Comparison of ENCODE assay signal across 5 mouse cellular contexts in genomic region chr10:26984082-26984481, GRCm38 (mm10).
DNase-seq lines count a peak whose midpoint lies in the region; ATAC-seq and TF ChIP-seq lines count a peak whose summit lies in the region.
"Not testable (repeated sequence)": the region's sequence is repeated elsewhere in the genome, so short reads cannot be mapped to it uniquely, and the experiment has no call there.

No protein-coding gene starts in this region.

- peaks cover 17% of the 10 kb centered on the region for H3K4me1 ChIP-seq in limb, embryonic 10.5 days
- peaks cover 17% of the 10 kb centered on the region for H3K4me1 ChIP-seq in limb, embryonic 12.5 days (replicated peaks)
- H3K4me1 ChIP-seq in limb, embryonic 14.5 days (ENCODE audit: control insufficient read depth, insufficient read depth, low read length) = peaks cover 15% of the 10 kb centered on the region; the same call in 1 of the 2 replicates
- H3K4me1 ChIP-seq in lung, embryonic 14.5 days (ENCODE audit: insufficient read depth) = not testable (repeated sequence)

- ATAC-seq in limb, embryonic 12.5 days (ENCODE audit: insufficient number of reproducible peaks, insufficient read depth, low FRiP score, low TSS enrichment, low read depth) = peak; percentile 47; the same call in 1 of the 2 replicates
- ATAC-seq in limb, embryonic 14.5 days (ENCODE audit: low FRiP score, low read depth) = peak; percentile 18; the same call in 1 of the 2 replicates
- not testable (repeated sequence) for ATAC-seq in lung, embryonic 14.5 days (ENCODE audit: insufficient read depth)

- not testable (repeated sequence) for H3K27me3 ChIP-seq in limb, embryonic 10.5 days (ENCODE audit: low read depth, poor library complexity, severe bottlenecking); limb, embryonic 12.5 days; limb, embryonic 14.5 days (ENCODE audit: control insufficient read depth, insufficient read depth, low read length); lung, embryonic 14.5 days (ENCODE audit: insufficient read depth, low read length)

- not testable (repeated sequence) for H3K9ac ChIP-seq in limb, embryonic 12.5 days (replicated peaks); limb, embryonic 14.5 days (ENCODE audit: low read depth, low read length, severe bottlenecking); lung, embryonic 14.5 days

- H3K4me2 ChIP-seq in limb, embryonic 12.5 days; limb, embryonic 14.5 days (replicated peaks; ENCODE audit: low read depth, low read length, severe bottlenecking); lung, embryonic 14.5 days: not testable (repeated sequence)

- not testable (repeated sequence) for H3K36me3 ChIP-seq in limb, embryonic 10.5 days; limb, embryonic 12.5 days; limb, embryonic 14.5 days (ENCODE audit: control insufficient read depth, insufficient read depth, low read length); lung, embryonic 14.5 days (ENCODE audit: insufficient read depth)

- 81% methylated on average over 5 of the region's 5 CpGs for WGBS in limb, embryonic 10.5 days
- 38% methylated on average over 5 of the region's 5 CpGs for WGBS in limb, embryonic 12.5 days
- 29% methylated on average over 5 of the region's 5 CpGs for WGBS in limb, embryonic 14.5 days
- WGBS in lung, embryonic 14.5 days = 73% methylated on average over 5 of the region's 5 CpGs

- H3K27ac ChIP-seq in limb, embryonic 10.5 days = peak overlapping the region; percentile 74
- H3K27ac ChIP-seq in limb, embryonic 12.5 days = peak overlapping the region; percentile 90
- peak overlapping the region; percentile 50 for H3K27ac ChIP-seq in limb, embryonic 14.5 days (replicated peaks; ENCODE audit: low read depth, low read length)
- H3K27ac ChIP-seq in lung, embryonic 14.5 days (ENCODE audit: low read depth) = not testable (repeated sequence)

- peak; percentile 64 for DNase-seq in NIH3T3 (ENCODE audit: low read depth)
- not testable (repeated sequence) for DNase-seq in limb, embryonic 10.5 days (ENCODE audit: low spot score); limb, embryonic 14.5 days (ENCODE audit: low spot score)
- peak; percentile 8 for DNase-seq in lung, embryonic 14.5 days

- H3K4me3 ChIP-seq in limb, embryonic 10.5 days; limb, embryonic 12.5 days (replicated peaks); limb, embryonic 14.5 days (replicated peaks; ENCODE audit: low read length); lung, embryonic 14.5 days (ENCODE audit: low read depth, low read length): not testable (repeated sequence)

- not testable (repeated sequence) for H3K9me3 ChIP-seq in limb, embryonic 10.5 days (replicated peaks); limb, embryonic 12.5 days; limb, embryonic 14.5 days (ENCODE audit: control insufficient read depth, low read length); lung, embryonic 14.5 days (ENCODE audit: low read depth, low read length)

- TF ChIP-seq POLR2A in limb, embryonic 14.5 days (IDR thresholded peaks at IDR 0.05; ENCODE audit: borderline replicate concordance, extremely low read depth, insufficient read depth, insufficient read length) = not testable (repeated sequence)

- TF ChIP-seq CTCF in lung, embryonic 14.5 days (IDR thresholded peaks at IDR 0.05; ENCODE audit: low read depth) = not testable (repeated sequence)
